Mouse (Mus musculus) myocyte (in vitro differentiated cells): ENCODE results near the gene Lfng.

Source experiments
- REST ChIP-seq: IDR thresholded peaks from one replicate; pipeline ENCODE4 v1.6.1; 2011; ENCODE audit warnings: mild to moderate bottlenecking, control low read depth, moderate library complexity; ENCODE audit not compliant: insufficient read depth, insufficient read length
- TCF12 ChIP-seq: IDR thresholded peaks from one replicate; pipeline ENCODE4 v1.6.1; 2011; ENCODE audit warnings: mild to moderate bottlenecking, control low read depth; ENCODE audit not compliant: poor library complexity, insufficient read depth, severe bottlenecking

DNA sequence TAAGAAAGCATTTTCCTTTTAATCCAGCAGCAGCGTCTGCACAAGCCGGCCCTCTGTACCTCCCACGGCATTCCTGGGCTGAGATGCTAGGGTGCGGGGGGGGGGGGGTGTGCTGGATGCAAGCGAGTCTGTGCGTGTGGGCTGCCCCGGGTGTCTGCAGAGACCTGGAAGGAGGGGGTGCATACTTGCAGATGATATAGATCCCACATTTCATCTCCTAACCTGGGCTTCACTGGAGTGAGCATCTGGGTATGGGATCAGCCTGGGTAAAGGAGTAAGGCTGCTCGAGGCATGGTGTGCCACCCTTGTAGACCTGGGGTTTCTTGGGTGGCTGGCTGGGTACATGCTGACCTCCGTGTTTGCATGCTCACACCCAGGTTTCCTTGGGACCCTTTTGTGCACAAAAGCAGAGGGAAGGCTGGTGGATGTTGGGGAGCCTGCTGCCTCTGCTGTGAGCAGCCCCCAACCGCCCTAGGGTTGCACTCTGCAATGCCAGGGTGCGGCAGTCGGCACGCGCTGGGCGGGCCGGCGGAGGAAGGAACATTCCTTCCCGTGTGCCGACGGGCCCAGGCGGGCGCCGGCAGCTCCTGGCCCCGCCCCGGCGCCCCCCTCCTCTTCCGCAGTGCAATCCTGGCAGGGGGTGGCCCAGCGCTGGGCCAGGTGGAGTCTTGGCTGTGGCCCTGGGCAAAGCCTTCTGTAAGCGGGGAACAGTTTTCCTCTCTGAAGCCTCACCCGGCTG, 3.3 kb downstream of the Lfng start:
- no peak for TF ChIP-seq TCF12
- TF ChIP-seq REST, result no peak
